Mouse (Mus musculus): Measurements from ENCODE around the gene Xaf1.

The Xaf1 gene

GRCm38 (mm10) chr11:72301334-72301733, at the start of gene Xaf1:
Xaf1 (plus strand) TSS chr11:72301629.
- peak; percentile 80 for DNase-seq (ENCODE audit: low read depth)

- no peak for DNase-seq (ENCODE audit: low read depth)
Observed at GRCm38 (mm10) chr11:72255629-72256028, 45.8 kb upstream of the Xaf1 start.

- DNase-seq (ENCODE audit: low read depth), result no peak
Observed at GRCm38 (mm10) chr11:72256441-72256840, 45.0 kb upstream of the Xaf1 start.

DNA sequence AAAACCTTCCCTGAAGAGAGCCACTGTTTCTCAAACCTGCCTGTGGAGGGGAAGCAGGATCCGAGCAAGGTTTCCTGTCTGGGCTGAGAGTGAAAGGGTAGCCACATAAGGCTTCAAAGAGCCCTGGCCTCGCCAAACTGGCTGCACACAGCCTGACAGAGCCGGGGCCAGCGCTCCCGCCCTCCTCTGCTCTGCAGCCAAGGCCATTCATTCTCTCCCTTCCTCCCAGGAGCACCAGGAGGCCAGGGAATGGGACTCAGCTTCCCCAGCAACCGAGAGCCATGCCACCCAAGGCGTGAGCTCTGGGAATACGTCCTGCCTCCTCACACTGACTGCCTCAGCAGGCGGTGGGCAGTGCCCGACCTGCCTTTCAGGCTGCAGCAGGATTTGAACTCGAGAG, 35.9 kb upstream of the Xaf1 start:
- no peak for DNase-seq (ENCODE audit: low read depth)

GRCm38 (mm10) chr11:72266207-72266959, 35.0 kb upstream of the Xaf1 start:
- DNase-seq (ENCODE audit: low read depth), result peak; percentile 22

DNA sequence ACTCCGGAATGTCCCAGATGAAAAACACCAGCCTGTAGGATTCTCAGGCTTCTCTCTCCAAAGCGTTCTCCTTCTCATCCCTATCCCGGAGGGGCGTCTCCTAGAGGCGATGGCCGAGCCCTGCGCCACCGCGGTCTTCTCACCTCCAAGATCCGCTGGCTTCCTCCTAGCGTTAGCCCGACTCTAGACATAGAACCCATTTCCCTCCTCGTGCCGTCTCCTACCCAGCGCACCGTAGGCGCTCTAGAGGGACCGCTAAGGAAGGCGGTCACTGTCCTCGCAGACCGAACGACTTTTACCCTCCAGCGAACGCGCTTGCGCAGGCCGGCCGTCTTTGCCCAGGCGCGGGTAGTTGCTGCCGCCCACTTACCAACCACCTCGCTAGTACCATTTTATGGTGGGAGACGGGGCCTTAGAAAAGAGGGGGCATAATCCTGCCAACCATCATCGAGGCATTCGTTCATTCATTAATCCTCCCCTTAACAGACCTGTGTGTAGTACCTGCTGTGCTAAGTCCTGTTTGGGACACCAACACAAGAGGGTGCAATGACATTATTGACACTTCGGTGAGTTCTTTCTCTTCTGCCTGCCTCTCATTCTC, 34.4 kb upstream of the Xaf1 start, which contains the start of gene Slc13a5:
Gene Slc13a5 (minus strand): TSS at position 263 of the 601 bp plus-strand sequence.
- no peak for DNase-seq (ENCODE audit: low read depth)

DNA sequence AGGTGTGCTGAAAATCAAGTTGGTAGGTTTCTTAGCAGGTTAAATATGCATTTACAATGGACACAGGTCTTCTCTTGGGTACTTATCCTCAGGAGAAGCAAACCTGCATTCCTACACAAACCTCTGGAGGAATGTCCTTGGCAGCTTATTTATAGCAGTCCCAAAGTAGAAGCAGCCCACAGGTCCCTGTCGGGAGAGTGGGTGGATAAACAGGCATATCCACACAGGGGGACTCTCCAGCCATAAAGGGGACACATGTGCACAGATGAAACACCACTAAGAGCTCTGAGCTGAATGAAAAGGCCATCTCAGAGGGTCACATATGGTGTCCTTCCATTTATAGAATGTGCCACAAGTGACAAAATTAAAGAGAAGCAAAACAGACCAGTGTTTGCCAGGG, 29.7 kb upstream of the Xaf1 start:
- DNase-seq (ENCODE audit: low read depth), result no peak

DNA sequence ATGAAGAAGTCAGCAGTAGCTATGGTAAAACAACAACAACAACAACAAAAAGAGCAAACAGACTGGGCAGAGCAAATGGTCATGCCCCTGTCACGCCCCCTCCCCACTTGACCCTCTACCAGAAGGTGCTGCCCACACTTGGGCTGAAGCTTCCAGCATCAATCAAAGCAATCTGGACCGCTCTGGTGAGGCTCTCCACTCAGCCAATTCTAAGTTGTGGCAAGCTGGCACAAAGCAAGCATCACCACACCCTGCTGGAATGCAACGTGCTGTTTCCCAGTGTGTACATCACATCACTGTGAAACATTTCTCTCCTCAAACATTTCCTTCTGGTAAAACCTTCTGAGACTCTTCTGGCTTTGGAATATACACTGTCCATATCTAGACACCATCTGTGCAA, 28.1 kb upstream of the Xaf1 start:
- no peak for DNase-seq (ENCODE audit: low read depth)

GRCm38 (mm10) chr11:72281143-72281851, 20.1 kb upstream of the Xaf1 start:
- no peak for DNase-seq (ENCODE audit: low read depth)

- DNase-seq (ENCODE audit: low read depth), result no peak
Observed at GRCm38 (mm10) chr11:72281852-72282400, 19.5 kb upstream of the Xaf1 start.

GRCm38 (mm10) chr11:72283486-72284224, 17.8 kb upstream of the Xaf1 start:
- no peak for DNase-seq (ENCODE audit: low read depth)

DNA sequence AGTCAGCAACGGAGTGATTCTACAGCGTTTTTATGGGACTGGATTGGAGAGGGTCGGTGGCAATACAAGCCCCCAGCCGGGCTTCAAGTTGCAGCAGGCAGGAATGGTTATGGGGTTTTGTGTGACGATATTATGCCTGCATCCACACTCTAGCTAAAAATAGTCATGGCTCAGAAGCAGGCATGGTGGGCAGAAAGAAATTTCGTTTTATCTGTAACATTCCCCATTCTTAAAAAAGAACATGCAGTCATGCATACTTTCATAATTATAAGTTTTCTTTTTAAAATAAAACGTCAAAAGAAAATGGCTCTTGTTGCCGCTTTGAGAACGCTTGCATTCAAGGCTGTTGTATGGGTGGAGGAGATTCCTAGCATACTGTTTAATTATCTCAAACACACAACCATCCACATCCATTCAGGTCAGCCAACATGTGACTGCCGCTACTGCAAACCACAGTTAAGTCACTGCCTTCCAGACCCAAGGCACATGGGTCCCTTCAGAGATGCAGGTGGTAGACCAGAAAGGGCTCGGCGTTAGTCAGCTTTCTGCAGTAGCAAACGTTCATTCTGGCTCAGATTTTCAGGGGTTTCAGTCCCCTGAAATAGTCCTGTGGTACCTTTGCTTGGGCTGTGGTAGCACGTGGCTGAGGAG, 16.8 kb upstream of the Xaf1 start:
- no peak for DNase-seq (ENCODE audit: low read depth)

DNA sequence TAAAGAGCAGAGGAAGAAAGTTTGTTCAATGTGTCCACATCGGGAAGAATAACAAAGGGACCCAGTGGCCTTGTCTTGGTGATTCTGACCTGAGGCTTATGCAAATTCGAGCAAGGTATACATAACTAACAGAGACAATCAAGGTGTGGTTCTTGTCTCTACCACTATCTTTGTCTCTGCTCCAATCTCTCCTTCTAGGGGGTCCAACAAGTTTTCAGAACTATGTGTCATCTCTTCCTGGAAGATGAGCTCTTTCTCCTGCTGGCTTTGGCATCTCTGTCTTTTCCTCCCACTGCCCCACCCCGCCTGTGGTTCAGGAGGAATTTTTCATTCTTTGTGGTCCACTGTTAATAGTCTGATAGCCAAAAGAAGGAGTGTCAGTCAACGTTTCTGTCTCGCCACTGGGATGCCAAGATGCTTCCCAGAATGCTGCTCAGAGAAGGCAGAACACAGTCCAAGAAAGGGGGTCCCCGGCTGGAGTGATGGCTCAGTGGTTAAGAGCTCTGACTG, 15.4 kb upstream of the Xaf1 start:
- DNase-seq (ENCODE audit: low read depth), result no peak

- DNase-seq (ENCODE audit: low read depth), result no peak
Observed at GRCm38 (mm10) chr11:72286651-72287050, 14.8 kb upstream of the Xaf1 start.

DNA sequence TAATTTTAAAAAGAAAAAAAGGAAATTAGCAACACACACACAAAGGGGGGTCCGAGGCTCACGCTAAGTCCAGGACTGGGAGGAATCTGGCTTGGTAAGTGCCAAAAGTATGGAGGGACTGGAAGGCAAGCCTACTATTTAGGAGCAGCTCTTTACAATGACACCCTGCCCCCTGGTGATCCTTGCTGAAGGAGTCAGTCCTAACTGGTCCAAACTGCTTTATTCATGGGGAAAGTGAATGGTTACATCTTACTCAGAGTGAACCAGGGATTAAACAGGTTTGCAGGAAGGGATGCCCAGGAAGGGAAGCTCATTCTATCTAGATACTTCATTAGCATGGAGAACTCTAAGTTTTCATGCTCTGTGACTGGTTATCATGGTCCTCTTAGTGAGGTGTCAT, 14.3 kb upstream of the Xaf1 start:
- DNase-seq (ENCODE audit: low read depth), result no peak

DNA sequence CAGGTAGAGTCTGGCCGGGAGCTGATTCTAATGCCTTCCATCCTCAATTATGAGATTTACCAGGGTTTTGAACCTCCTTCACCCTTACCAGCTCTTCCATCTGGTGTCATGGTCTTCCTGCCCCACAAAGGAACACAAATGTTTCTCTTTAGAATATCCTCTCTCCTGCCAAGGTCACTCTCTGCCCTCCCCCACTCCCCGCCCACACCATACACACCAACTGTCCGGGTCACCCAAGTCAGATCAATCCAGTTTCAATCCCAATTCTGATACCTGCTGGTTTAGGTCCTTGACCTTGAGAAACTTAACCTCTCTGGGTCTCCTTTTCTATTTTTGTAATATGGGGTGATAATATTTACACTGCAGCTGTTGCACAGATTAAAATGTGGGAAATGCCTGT, 13.9 kb upstream of the Xaf1 start:
- DNase-seq (ENCODE audit: low read depth), result no peak

DNA sequence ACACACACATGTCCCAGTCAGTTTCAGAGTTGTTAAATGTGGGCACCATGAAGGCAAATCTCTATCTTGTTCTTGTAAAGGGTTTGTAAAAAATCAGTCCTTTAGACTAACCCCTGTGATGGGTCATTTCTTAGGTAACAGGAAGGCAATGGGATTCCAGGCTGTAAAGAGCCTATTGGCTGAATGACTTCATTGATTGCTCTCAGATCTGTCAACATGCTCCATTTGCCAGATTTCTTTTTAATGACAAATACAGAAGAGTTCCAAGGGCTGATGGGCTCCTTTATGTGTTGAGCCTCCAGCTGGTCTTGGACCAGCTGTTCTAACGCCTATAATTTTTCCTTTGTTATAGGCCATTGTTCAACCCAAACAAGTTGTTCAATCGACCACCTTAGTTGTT, 8.3 kb upstream of the Xaf1 start:
- no peak for DNase-seq (ENCODE audit: low read depth)

- no peak for DNase-seq (ENCODE audit: low read depth)
Observed at GRCm38 (mm10) chr11:72302230-72302629, 801 bp downstream of the Xaf1 start.

DNA sequence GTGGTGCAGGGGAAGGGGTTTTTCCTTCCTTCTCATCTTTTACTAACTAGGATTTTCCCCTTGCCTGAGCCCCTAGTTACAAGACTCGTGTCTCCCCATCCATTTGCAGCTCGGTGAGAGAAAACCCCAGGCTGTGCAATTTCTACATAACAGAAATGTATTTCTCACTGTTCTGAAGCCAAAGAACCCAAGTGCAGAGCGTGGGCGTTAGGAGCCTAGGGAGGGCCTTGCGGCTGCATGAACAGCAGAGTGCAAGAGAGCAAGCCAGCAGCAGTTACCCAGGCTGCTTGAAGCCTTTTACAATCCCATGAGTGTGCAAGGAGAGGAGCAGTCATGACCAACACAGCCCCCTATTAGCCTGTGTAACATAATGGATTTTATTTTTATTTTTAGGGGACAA, 6.0 kb downstream of the Xaf1 start:
- DNase-seq (ENCODE audit: low read depth), result no peak

GRCm38 (mm10) chr11:72308982-72309381, 7.6 kb downstream of the Xaf1 start:
- DNase-seq (ENCODE audit: low read depth), result no peak

GRCm38 (mm10) chr11:72310491-72310890, 9.1 kb downstream of the Xaf1 start:
- DNase-seq (ENCODE audit: low read depth), result no peak

All from fibroblast of lung, adult 2 months (primary cell).